Comparison of ENCODE assay signal across 20 mouse cellular contexts in genomic region chr7:137213444-137213843, GRCm38 (mm10).
DNase-seq lines count a peak whose midpoint lies in the region; ATAC-seq lines count a peak whose summit lies in the region.
"Had no signal": no experiment of that assay in that cellular context is flagged by ENCODE, and none has a peak within 500 bp of the region (broad histone marks: within the 10 kb centered on the region; RNA-seq: fewer than 3 reads in every experiment).

No protein-coding gene starts in this region.

- H3K4me2 ChIP-seq in limb, embryonic 15.5 days: no peak overlapping the region
- H3K4me2 ChIP-seq in midbrain, embryonic 15.5 days: no peak overlapping the region
- H3K4me2 ChIP-seq: forebrain, embryonic 13.5 days; heart, embryonic 13.5 days had no signal

- peaks cover 19% of the 10 kb centered on the region for H3K36me3 ChIP-seq in limb, embryonic 15.5 days
- H3K36me3 ChIP-seq in limb, embryonic 10.5 days: peaks cover 37% of the 10 kb centered on the region
- H3K36me3 ChIP-seq in midbrain, embryonic 15.5 days (replicated peaks): no peaks in the 10 kb centered on the region
- peaks cover 10% of the 10 kb centered on the region for H3K36me3 ChIP-seq in midbrain, embryonic 10.5 days
- H3K36me3 ChIP-seq: G1E; heart, embryonic 13.5 days had no signal

- 91% methylated on average over 1 of the region's 1 CpGs for WGBS in limb, embryonic 15.5 days
- 84% methylated on average over 1 of the region's 1 CpGs for WGBS in limb, embryonic 10.5 days
- 64% methylated on average over 1 of the region's 1 CpGs for WGBS in midbrain, embryonic 15.5 days
- WGBS in midbrain, embryonic 10.5 days: 80% methylated on average over 1 of the region's 1 CpGs

- no peak for ATAC-seq in limb, embryonic 15.5 days (ENCODE audit: insufficient number of reproducible peaks, low FRiP score, low TSS enrichment, low read depth)
- no peak for ATAC-seq in midbrain, embryonic 15.5 days (replicated peaks)
- ATAC-seq: CD4-positive, CD25-positive, alpha-beta regulatory T cell, adult 4 months; forebrain, embryonic 13.5 days; forebrain, postnatal 0 days had no signal

- no peaks in the 10 kb centered on the region for H3K4me1 ChIP-seq in limb, embryonic 15.5 days
- peaks cover 38% of the 10 kb centered on the region for H3K4me1 ChIP-seq in limb, embryonic 10.5 days
- peaks cover 30% of the 10 kb centered on the region for H3K4me1 ChIP-seq in midbrain, embryonic 15.5 days
- H3K4me1 ChIP-seq in midbrain, embryonic 10.5 days: peaks cover 22% of the 10 kb centered on the region
- H3K4me1 ChIP-seq: heart, embryonic 13.5 days had no signal

- DNase-seq in heart, adult 11 months: peak; percentile 64
- no peak for DNase-seq in heart, postnatal 25 days (ENCODE audit: low spot score)
- DNase-seq in limb, embryonic 10.5 days (ENCODE audit: low spot score): no peak
- no peak for DNase-seq in midbrain, embryonic 10.5 days (ENCODE audit: low spot score)
- no peak for DNase-seq in gastrocnemius, postnatal 25 days
- DNase-seq: adrenal gland, adult 8-10 months; adrenal gland, postnatal 36 days; B cell, adult 2 months; cerebellum, adult 2 months; cerebellum, postnatal 10 days; forebrain, postnatal 0 days; gastrocnemius, postnatal 14 days; heart, postnatal 4 days had no signal

- H3K9me3 ChIP-seq in limb, embryonic 15.5 days: no peaks in the 10 kb centered on the region
- H3K9me3 ChIP-seq in limb, embryonic 10.5 days (replicated peaks): no peaks in the 10 kb centered on the region
- H3K9me3 ChIP-seq in midbrain, embryonic 15.5 days: no peaks in the 10 kb centered on the region
- no peaks in the 10 kb centered on the region for H3K9me3 ChIP-seq in midbrain, embryonic 10.5 days (replicated peaks)
- H3K9me3 ChIP-seq: embryonic facial prominence, embryonic 10.5 days; forebrain, embryonic 13.5 days; heart, embryonic 13.5 days had no signal

- intact Hi-C loops in heart, postnatal 25 days (cut with DNase I): no loop called here

- no peaks in the 10 kb centered on the region; the same call in 1 of the 2 replicates for H3K27me3 ChIP-seq in limb, embryonic 15.5 days
- peaks cover 63% of the 10 kb centered on the region for H3K27me3 ChIP-seq in limb, embryonic 10.5 days (ENCODE audit: low read depth, poor library complexity, severe bottlenecking)
- H3K27me3 ChIP-seq in midbrain, embryonic 15.5 days (replicated peaks): no peaks in the 10 kb centered on the region
- no peaks in the 10 kb centered on the region for H3K27me3 ChIP-seq in midbrain, embryonic 10.5 days (ENCODE audit: low read depth, poor library complexity, severe bottlenecking)
- H3K27me3 ChIP-seq: heart, embryonic 13.5 days had no signal

- H3K27ac ChIP-seq in limb, embryonic 15.5 days: 0 out of 2 replicates have a peak overlapping the region, but pooled peaks have one; percentile 11
- H3K27ac ChIP-seq in limb, embryonic 10.5 days: no peak overlapping the region
- 0 out of 2 replicates have a peak overlapping the region, but pooled peaks have one; percentile 7 for H3K27ac ChIP-seq in midbrain, embryonic 15.5 days
- no peak overlapping the region for H3K27ac ChIP-seq in midbrain, embryonic 10.5 days (replicated peaks)
- H3K27ac ChIP-seq: embryonic facial prominence, embryonic 10.5 days; forebrain, embryonic 13.5 days; heart, embryonic 13.5 days had no signal

- no peak overlapping the region for H3K9ac ChIP-seq in limb, embryonic 15.5 days
- no peak overlapping the region for H3K9ac ChIP-seq in midbrain, embryonic 15.5 days
- H3K9ac ChIP-seq: forebrain, embryonic 13.5 days; forebrain, postnatal 0 days; heart, embryonic 13.5 days had no signal

- H3K4me3 ChIP-seq in limb, embryonic 15.5 days: no peak overlapping the region
- H3K4me3 ChIP-seq in limb, embryonic 10.5 days: no peak overlapping the region
- H3K4me3 ChIP-seq in midbrain, embryonic 15.5 days: no peak overlapping the region
- H3K4me3 ChIP-seq in midbrain, embryonic 10.5 days: no peak overlapping the region
- H3K4me3 ChIP-seq: embryonic facial prominence, embryonic 10.5 days; forebrain, embryonic 13.5 days; heart, embryonic 13.5 days had no signal

Comparison
In these comparisons a context has a peak if more than half of its experiments do, and no peak if none do; other contexts are left out.
1. H3K27ac ChIP-seq: peak in limb, embryonic 15.5 days (single experiment) and midbrain, embryonic 15.5 days (single experiment); none in limb, embryonic 10.5 days (single experiment) and midbrain, embryonic 10.5 days (single experiment).